Mouse (Mus musculus): Measurements from ENCODE around the gene Gm7971.
"Not testable (repeated sequence)": the region's sequence is repeated elsewhere in the genome, so short reads cannot be mapped to it uniquely, and the experiment has no call there.

The Gm7971 gene

GRCm38 (mm10) chr5:95594775-95595174 is at the start of gene Gm7971:
Gene Gm7971, minus strand, starts transcription at chr5:95594875.
- DNase-seq (ENCODE audit: extremely low read depth, insufficient read length, low spot score) = not testable (repeated sequence)

Data from 3134 (cell line).